Mouse (Mus musculus): Measurements from ENCODE around the gene Calcoco1. TPM values are rescaled to one million over a fixed set of nuclear protein-coding genes. Genes with fewer than 3 reads are reported as not detected.
"Not testable (repeated sequence)": the region's sequence is repeated elsewhere in the genome, so short reads cannot be mapped to it uniquely, and the experiment has no call there.

Gene Calcoco1
- polyA plus RNA-seq, 1 experiment from 2014 or later, result 33.1 TPM

GRCm38 (mm10) chr15:102670281-102670680, 51.7 kb downstream of the Calcoco1 start:
- 11% methylated on average over 6 of the region's 6 CpGs for WGBS
- H3K27ac ChIP-seq, result peak overlapping the region; percentile 98
- peaks cover 26% of the 10 kb centered on the region for H3K36me3 ChIP-seq (replicated peaks; ENCODE audit: control insufficient read depth, insufficient read depth)
- no peaks in the 10 kb centered on the region for H3K9me3 ChIP-seq (ENCODE audit: control insufficient read depth, low read length)
- H3K9ac ChIP-seq, result peak overlapping the region; percentile 87
- ATAC-seq (ENCODE audit: low FRiP score) (no peak), DNase-seq (ENCODE audit: low spot score) (no peak)
- no peaks in the 10 kb centered on the region for H3K27me3 ChIP-seq (ENCODE audit: control insufficient read depth, insufficient read depth, low read length)
- H3K4me3 ChIP-seq (replicated peaks; ENCODE audit: low read length), result peak overlapping the region; percentile 61
- peak overlapping the region; percentile 64 for H3K4me2 ChIP-seq (replicated peaks)
- peaks cover 33% of the 10 kb centered on the region for H3K4me1 ChIP-seq (replicated peaks; ENCODE audit: control insufficient read depth, insufficient read depth, low read length)

- Histone ChIP-seq H3K27me3 (ENCODE audit: control insufficient read depth, insufficient read depth, low read length) (no peaks in the 10 kb centered on the region), H3K4me2 (replicated peaks) (peak overlapping the region; percentile 64), H3K9ac (no peak overlapping the region), H3K9me3 (ENCODE audit: control insufficient read depth, low read length) (no peaks in the 10 kb centered on the region), H3K4me1 (replicated peaks; ENCODE audit: control insufficient read depth, insufficient read depth, low read length) (peaks cover 33% of the 10 kb centered on the region), H3K36me3 (replicated peaks; ENCODE audit: control insufficient read depth, insufficient read depth) (peaks cover 33% of the 10 kb centered on the region), H3K4me3 (replicated peaks; ENCODE audit: low read length) (no peak overlapping the region; the same call in 1 of the 2 replicates), H3K27ac (no peak overlapping the region)
- WGBS, result 87% methylated on average over 8 of the region's 8 CpGs
- DNase-seq (ENCODE audit: low spot score), result no peak
- no peak for ATAC-seq (ENCODE audit: low FRiP score)
Observed at GRCm38 (mm10) chr15:102669571-102669970, 52.4 kb downstream of the Calcoco1 start.

GRCm38 (mm10) chr15:102665494-102665893, 56.5 kb downstream of the Calcoco1 start:
- 57% methylated on average over 4 of the region's 4 CpGs for WGBS
- peaks cover 9% of the 10 kb centered on the region for H3K4me1 ChIP-seq (replicated peaks; ENCODE audit: control insufficient read depth, insufficient read depth, low read length)
- H3K9ac ChIP-seq, result no peak overlapping the region
- no peaks in the 10 kb centered on the region for H3K27me3 ChIP-seq (ENCODE audit: control insufficient read depth, insufficient read depth, low read length)
- peaks cover 71% of the 10 kb centered on the region for H3K36me3 ChIP-seq (replicated peaks; ENCODE audit: control insufficient read depth, insufficient read depth)
- H3K4me3 ChIP-seq (replicated peaks; ENCODE audit: low read length), result no peak overlapping the region
- H3K4me2 ChIP-seq (replicated peaks), result no peak overlapping the region
- no peaks in the 10 kb centered on the region for H3K9me3 ChIP-seq (ENCODE audit: control insufficient read depth, low read length)
- no peak overlapping the region for H3K27ac ChIP-seq
- peak; percentile 50 for DNase-seq (ENCODE audit: low spot score)
- ATAC-seq (ENCODE audit: low FRiP score), result no peak

- Histone ChIP-seq H3K27ac (no peak overlapping the region), H3K4me1 (replicated peaks; ENCODE audit: control insufficient read depth, insufficient read depth, low read length) (no peaks in the 10 kb centered on the region), H3K4me2 (replicated peaks) (no peak overlapping the region), H3K9ac (no peak overlapping the region), H3K9me3 (ENCODE audit: control insufficient read depth, low read length) (no peaks in the 10 kb centered on the region), H3K36me3 (replicated peaks; ENCODE audit: control insufficient read depth, insufficient read depth) (peaks cover 73% of the 10 kb centered on the region), H3K4me3 (replicated peaks; ENCODE audit: low read length) (no peak overlapping the region), H3K27me3 (ENCODE audit: control insufficient read depth, insufficient read depth, low read length) (no peaks in the 10 kb centered on the region)
- ATAC-seq (ENCODE audit: low FRiP score) (no peak), DNase-seq (ENCODE audit: low spot score) (no peak)
- 86% methylated on average over 8 of the region's 8 CpGs for WGBS
Observed at GRCm38 (mm10) chr15:102663825-102664224, 58.2 kb downstream of the Calcoco1 start.

GRCm38 (mm10) chr15:102662601-102663000, 59.4 kb downstream of the Calcoco1 start:
- H3K9me3 ChIP-seq (ENCODE audit: control insufficient read depth, low read length); H3K4me2 ChIP-seq (replicated peaks); H3K4me3 ChIP-seq (replicated peaks; ENCODE audit: low read length); H3K4me1 ChIP-seq (replicated peaks; ENCODE audit: control insufficient read depth, insufficient read depth, low read length); H3K27ac ChIP-seq; DNase-seq (ENCODE audit: low spot score); H3K27me3 ChIP-seq (ENCODE audit: control insufficient read depth, insufficient read depth, low read length); H3K9ac ChIP-seq; ATAC-seq (ENCODE audit: low FRiP score): not testable (repeated sequence)
- WGBS, result no CpG with 5 or more reads among the region's 2 CpGs
- peaks cover 69% of the 10 kb centered on the region for H3K36me3 ChIP-seq (replicated peaks; ENCODE audit: control insufficient read depth, insufficient read depth)

GRCm38 (mm10) chr15:102657926-102658381, 64.0 kb downstream of the Calcoco1 start:
- ATAC-seq (ENCODE audit: low FRiP score) (no peak), DNase-seq (ENCODE audit: low spot score) (no peak)
- Histone ChIP-seq H3K27ac (peak overlapping the region; percentile 79; the same call in 1 of the 2 replicates), H3K9ac (no peak overlapping the region), H3K4me2 (replicated peaks) (no peak overlapping the region), H3K4me3 (replicated peaks; ENCODE audit: low read length) (no peak overlapping the region), H3K9me3 (ENCODE audit: control insufficient read depth, low read length) (no peaks in the 10 kb centered on the region), H3K36me3 (replicated peaks; ENCODE audit: control insufficient read depth, insufficient read depth) (peaks cover 24% of the 10 kb centered on the region), H3K4me1 (replicated peaks; ENCODE audit: control insufficient read depth, insufficient read depth, low read length) (peaks cover 11% of the 10 kb centered on the region; the same call in 1 of the 2 replicates), H3K27me3 (ENCODE audit: control insufficient read depth, insufficient read depth, low read length) (no peaks in the 10 kb centered on the region)
- 83% methylated on average over 3 of the region's 3 CpGs for WGBS

MicroRNAs within 50 kb of the gene (microRNA counts, 519-probe panel; counts per million panel counts)
- not detected for microRNA mmu-miR-688

Small RNA genes within 50 kb of the gene (microRNA-seq; reads per million reads assigned to microRNA genes)
- gene Mir688, result 0.48 reads per million

Other genes with a start within 250 kb of the Calcoco1 start
- 9.6 and 17.2 TPM in 2 replicates for gene Gm10337, start 218.5 kb downstream of the Calcoco1 start, polyA plus RNA-seq (2014; fragmentation: Nextera tagmentation; extraction: Ambion mirVana)
- gene Map3k12, start 205.1 kb downstream of the Calcoco1 start, polyA plus RNA-seq (2014; fragmentation: Nextera tagmentation; extraction: Ambion mirVana), result 43.9 and 47.5 TPM in 2 replicates
- gene Tarbp2, start 204.0 kb downstream of the Calcoco1 start, polyA plus RNA-seq (2014; fragmentation: Nextera tagmentation; extraction: Ambion mirVana), result 77.8 and 86.7 TPM in 2 replicates
- 5.0 and 8.6 TPM in 2 replicates for gene Npff, start 197.2 kb downstream of the Calcoco1 start, polyA plus RNA-seq (2014; fragmentation: Nextera tagmentation; extraction: Ambion mirVana)
- gene Gm28047, start 97.1 kb downstream of the Calcoco1 start, polyA plus RNA-seq (2014; fragmentation: Nextera tagmentation; extraction: Ambion mirVana), result not detected in 2 replicates
- 13.7 and 16.7 TPM in 2 replicates for gene Atf7, start 96.7 kb downstream of the Calcoco1 start, polyA plus RNA-seq (2014; fragmentation: Nextera tagmentation; extraction: Ambion mirVana)
- 47.5 and 63.4 TPM in 2 replicates for gene Atp5g2, start 49.8 kb downstream of the Calcoco1 start, polyA plus RNA-seq (2014; fragmentation: Nextera tagmentation; extraction: Ambion mirVana)
- gene Hoxc13, start 198.9 kb upstream of the Calcoco1 start, polyA plus RNA-seq (2014; fragmentation: Nextera tagmentation; extraction: Ambion mirVana), result not detected in 2 replicates
- gene Hoxc12, start 214.6 kb upstream of the Calcoco1 start, polyA plus RNA-seq (2014; fragmentation: Nextera tagmentation; extraction: Ambion mirVana), result not detected in 2 replicates
- not detected in 2 replicates for gene Hoxc11, start 232.2 kb upstream of the Calcoco1 start, polyA plus RNA-seq (2014; fragmentation: Nextera tagmentation; extraction: Ambion mirVana)
- not detected in 2 replicates for gene Hoxc10, start 244.6 kb upstream of the Calcoco1 start, polyA plus RNA-seq (2014; fragmentation: Nextera tagmentation; extraction: Ambion mirVana)
- 25.0 and 32.2 TPM in 2 replicates for gene Hoxc5, start 245.3 kb upstream of the Calcoco1 start, polyA plus RNA-seq (2014; fragmentation: Nextera tagmentation; extraction: Ambion mirVana)